Mouse (Mus musculus) liver, embryonic 14.5 days (tissue): ENCODE data around the gene Ntn3.

ENCODE experiments used
- CTCF ChIP-seq: IDR thresholded peaks from 2 replicates; pipeline ENCODE4 v1.5.1; 2016; ENCODE audit warnings: antibody characterized with exemption, low read depth, control low read depth
- EP300 ChIP-seq: IDR thresholded peaks from 2 replicates; pipeline ENCODE4 v1.6.1; 2016; ENCODE audit warnings: antibody characterized with exemption, low read depth

DNA sequence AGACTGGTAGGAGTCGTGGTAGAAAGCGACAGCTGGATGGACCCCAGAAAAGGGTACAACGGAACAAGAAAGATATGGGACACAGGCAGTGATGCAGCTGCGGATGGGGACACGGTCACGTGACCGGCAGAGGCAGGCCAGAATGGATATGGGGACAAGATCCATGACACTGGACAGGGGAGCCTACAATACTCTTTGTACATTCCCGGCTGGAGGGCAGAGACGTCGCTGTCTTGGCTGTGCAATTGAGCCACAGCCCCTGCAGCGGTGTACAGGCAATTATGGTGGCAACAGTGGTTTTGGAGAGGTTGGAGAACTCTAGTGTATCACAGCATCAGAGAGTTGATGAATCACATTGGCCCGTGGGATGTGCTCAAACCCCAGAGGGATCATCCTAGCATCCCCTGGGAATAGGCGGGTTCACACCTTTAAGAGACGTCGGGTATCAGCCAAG lies 3.4 kb downstream of the Ntn3 start:
- no peak for TF ChIP-seq CTCF
- TF ChIP-seq EP300 = no peak
